Mouse (Mus musculus) intestine, postnatal 0 days (tissue): ENCODE measurements around the gene Gria2. TPM values are rescaled to one million over a fixed set of nuclear protein-coding genes. Genes with fewer than 3 reads are reported as not detected.

ENCODE experiments used
- ATAC-seq: fragments of 200-750 bp; cut with Nextera tagmentation; 2 replicates; pipeline ENCODE4 v1.8.0; 2017; ENCODE audit warnings: mild to moderate bottlenecking, moderate TSS enrichment, moderate library complexity
- H3K27ac ChIP-seq: fragments of 300-500 bp; sonication (generic); 2 replicates; pipeline ENCODE4 v1.5.1; 2014; ENCODE audit warnings: mild to moderate bottlenecking, low read depth, low read length, moderate library complexity
- H3K27me3 ChIP-seq: fragments of 300-500 bp; sonication (generic); replicated peaks from 2 replicates; pipeline ENCODE4 v1.6.1; 2014; ENCODE audit warnings: low read length, mixed read lengths; ENCODE audit not compliant: control insufficient read depth, insufficient read depth
- H3K36me3 ChIP-seq: fragments of 300-500 bp; sonication (generic); 2 replicates; pipeline ENCODE4 v1.6.1; 2014; ENCODE audit warnings: mild to moderate bottlenecking, moderate library complexity; ENCODE audit not compliant: control insufficient read depth, insufficient read depth
- H3K4me1 ChIP-seq: fragments of 300-500 bp; sonication (generic); replicated peaks from 2 replicates; pipeline ENCODE4 v1.6.1; 2014; ENCODE audit warnings: antibody characterized with exemption, low read length, mixed read lengths; ENCODE audit not compliant: control insufficient read depth, insufficient read depth
- H3K4me2 ChIP-seq: fragments of 300-500 bp; sonication (generic); replicated peaks from 2 replicates; pipeline ENCODE4 v1.6.1; 2014; ENCODE audit warnings: low read depth, mild to moderate bottlenecking, moderate library complexity
- H3K4me3 ChIP-seq: fragments of 300-500 bp; sonication (generic); 2 replicates; pipeline ENCODE4 v1.5.1; 2014; ENCODE audit warnings: low read depth, low read length
- H3K9ac ChIP-seq: fragments of 300-500 bp; sonication (generic); 2 replicates; pipeline ENCODE4 v1.6.1; 2014; ENCODE audit warnings: mild to moderate bottlenecking, low read depth, low read length
- H3K9me3 ChIP-seq: fragments of 300-500 bp; sonication (generic); 2 replicates; pipeline ENCODE4 v1.6.1; 2016; ENCODE audit warnings: mixed run types; ENCODE audit not compliant: control insufficient read depth
- CTCF ChIP-seq: sonication (generic); IDR thresholded peaks from 2 replicates; pipeline ENCODE4 v1.5.1; 2016; ENCODE audit warnings: low read depth, mild to moderate bottlenecking, control low read depth, antibody characterized with exemption, moderate library complexity
- WGBS: fragments of 180-500 bp; shearing (Covaris S2); extraction: QIAGEN DNeasy Blood & Tissue Kit; methylation state at CpG from one replicate; pipeline ENCODE4 v1.1.7; 2014; 5-methylcytosine and 5-hydroxymethylcytosine counted together
- polyA plus RNA-seq: library from polyadenylated mRNA; unstranded; fragments of >200 nt; fragmentation: Nextera tagmentation; extraction: Ambion mirVana; gene quantifications from 2 replicates; pipeline ENCODE4 v1.2.1, GENCODE M21; 2015

Gene Gria2
- polyA plus RNA-seq, 1 experiment from 2014 or later: 0.76 TPM

DNA sequence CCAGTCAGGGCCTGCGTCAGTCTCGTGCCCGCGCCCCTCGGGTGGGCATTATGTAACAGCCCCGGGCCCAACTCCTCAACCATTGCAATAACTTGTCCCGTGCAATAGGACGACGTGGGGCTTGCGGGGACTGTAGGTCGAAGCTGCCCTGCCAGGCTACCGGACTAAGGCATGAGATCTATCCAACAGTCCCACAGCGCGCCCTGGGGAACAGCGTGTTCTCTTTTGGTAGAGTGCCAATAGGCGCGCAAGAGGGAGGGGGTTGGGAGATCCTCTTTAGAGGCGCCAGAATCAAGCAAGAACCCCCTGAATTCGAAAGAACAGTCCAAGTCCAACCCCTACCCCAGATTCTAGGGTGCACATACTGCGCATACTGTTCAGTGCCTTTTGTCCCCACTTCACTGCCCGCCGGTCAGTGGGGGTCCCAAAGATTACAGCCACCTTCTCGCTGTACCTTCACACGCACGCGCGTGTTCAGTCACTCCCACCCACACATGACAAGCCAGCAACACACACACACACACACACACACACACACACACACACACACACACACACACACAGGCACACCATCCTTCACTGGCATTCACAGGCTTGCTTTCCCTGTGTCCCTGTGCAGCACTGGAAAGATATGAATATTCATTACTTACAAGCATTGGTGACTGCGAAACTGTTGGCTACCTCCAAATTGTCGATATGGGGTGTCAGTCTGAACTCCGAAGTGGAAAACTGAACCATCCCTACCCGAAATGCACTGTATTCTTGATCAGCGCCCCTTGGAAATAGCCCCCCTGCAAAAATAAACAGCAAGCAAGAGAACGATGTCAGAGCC is 1.4 kb downstream of the Gria2 start:
- no peak overlapping the region for H3K27ac ChIP-seq
- peak; percentile 50 for TF ChIP-seq CTCF
- WGBS: 15% methylated on average over 33 of the region's 33 CpGs
- H3K27me3 ChIP-seq: peaks cover 27% of the 10 kb centered on the region
- ATAC-seq: no peak
- no peaks in the 10 kb centered on the region for H3K36me3 ChIP-seq
- no peak overlapping the region for H3K9ac ChIP-seq
- peak overlapping the region; percentile 55 for H3K4me2 ChIP-seq
- peak overlapping the region; percentile 26 for H3K4me3 ChIP-seq
- H3K4me1 ChIP-seq: no peaks in the 10 kb centered on the region; the same call in 1 of the 2 replicates
- H3K9me3 ChIP-seq: no peaks in the 10 kb centered on the region

DNA sequence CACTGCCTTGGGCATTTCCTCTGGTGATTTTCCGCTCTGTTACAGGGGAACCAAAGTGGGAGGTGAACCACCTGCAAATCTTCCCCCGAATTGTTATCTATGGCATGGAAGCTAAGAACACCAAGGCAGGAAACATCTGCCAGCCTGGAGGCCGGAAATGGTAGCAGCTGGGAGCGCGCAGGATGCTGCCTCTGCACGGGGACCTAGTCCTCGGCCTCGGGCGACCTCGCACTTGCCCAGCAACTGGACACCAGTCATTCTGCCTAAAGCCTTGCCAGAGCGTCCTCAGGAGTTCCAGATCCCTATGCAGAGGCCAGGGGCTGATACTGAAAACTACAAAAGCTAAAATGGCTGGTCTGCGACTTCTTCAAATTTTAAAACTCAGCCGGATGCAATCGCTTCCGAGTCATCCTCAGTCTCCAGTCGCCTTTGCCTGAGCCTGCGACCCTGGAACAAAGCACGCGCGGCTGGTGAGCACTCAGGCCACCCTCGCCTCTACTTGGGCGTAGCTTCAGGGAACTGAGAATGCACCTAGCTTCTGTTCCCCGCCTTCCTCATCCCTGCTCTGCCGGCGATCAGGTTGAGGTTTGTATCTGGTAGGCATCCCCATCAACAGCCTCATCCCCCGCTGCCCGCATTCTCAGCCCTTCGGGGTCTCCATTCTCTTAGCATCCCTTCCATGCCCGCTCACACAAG is 2.2 kb downstream of the Gria2 start:
- Histone ChIP-seq H3K9me3 (no peaks in the 10 kb centered on the region), H3K4me2 (peak overlapping the region; percentile 55), H3K27ac (no peak overlapping the region), H3K4me3 (peak overlapping the region; percentile 26), H3K36me3 (no peaks in the 10 kb centered on the region), H3K27me3 (peaks cover 27% of the 10 kb centered on the region), H3K4me1 (no peaks in the 10 kb centered on the region; the same call in 1 of the 2 replicates), H3K9ac (no peak overlapping the region)
- TF ChIP-seq CTCF: no peak
- WGBS: 13% methylated on average over 29 of the region's 29 CpGs
- ATAC-seq: no peak

DNA sequence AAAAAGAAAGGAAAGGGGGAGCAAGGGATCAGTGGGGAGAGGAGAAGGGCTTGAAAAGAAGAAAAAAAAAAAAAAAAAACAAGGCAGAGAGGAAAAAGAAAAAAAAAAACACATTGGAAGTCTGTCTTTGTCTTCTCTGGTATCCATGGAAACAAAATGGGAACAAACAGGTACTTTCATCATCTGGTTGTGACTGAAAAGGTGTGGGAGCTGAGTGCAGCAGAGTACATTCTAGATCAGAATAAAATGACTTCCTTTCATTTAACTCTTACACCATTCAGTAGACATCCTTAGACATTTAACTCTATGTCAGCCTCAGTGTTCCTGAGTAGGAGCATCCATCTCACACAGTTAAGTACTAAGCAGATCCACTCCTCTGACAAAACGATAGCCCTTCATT is 4.7 kb downstream of the Gria2 start:
- ATAC-seq: no peak

DNA sequence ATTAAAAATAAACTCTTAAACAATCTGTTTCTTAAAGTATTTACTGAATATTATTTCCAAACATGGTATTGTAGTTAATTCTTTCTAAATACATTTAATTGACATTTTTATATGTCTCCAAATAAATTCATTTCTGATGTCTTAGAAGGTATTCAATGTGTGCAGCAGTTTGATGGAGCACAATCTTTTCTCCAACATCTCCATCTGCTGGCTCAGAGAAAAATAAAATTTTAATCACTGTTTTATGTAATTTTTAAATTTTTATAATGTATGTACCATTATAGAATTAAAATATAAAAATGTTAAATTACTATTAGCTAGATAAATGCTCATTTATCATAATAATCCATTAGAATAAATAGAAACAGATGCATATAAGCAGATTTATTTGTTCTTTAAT is 5.9 kb downstream of the Gria2 start:
- no peak overlapping the region for H3K4me3 ChIP-seq
- H3K27me3 ChIP-seq: peaks cover 17% of the 10 kb centered on the region
- H3K9me3 ChIP-seq: no peaks in the 10 kb centered on the region
- H3K36me3 ChIP-seq: no peaks in the 10 kb centered on the region
- no peak for ATAC-seq
- no peak overlapping the region for H3K4me2 ChIP-seq
- no peak overlapping the region for H3K9ac ChIP-seq
- no peaks in the 10 kb centered on the region for H3K4me1 ChIP-seq
- peak; percentile 23; the same call in 1 of the 2 replicates for TF ChIP-seq CTCF
- no peak overlapping the region for H3K27ac ChIP-seq

More for the DNA sequence above, 4.7 kb downstream of the Gria2 start:
- no peaks in the 10 kb centered on the region for H3K9me3 ChIP-seq
- H3K4me1 ChIP-seq: no peaks in the 10 kb centered on the region; the same call in 1 of the 2 replicates
- no peak overlapping the region for H3K4me3 ChIP-seq
- no peaks in the 10 kb centered on the region for H3K36me3 ChIP-seq
- peaks cover 27% of the 10 kb centered on the region for H3K27me3 ChIP-seq
- H3K27ac ChIP-seq: no peak overlapping the region
- no peak overlapping the region for H3K9ac ChIP-seq
- no peak for TF ChIP-seq CTCF
- WGBS: 67% methylated on average over 1 of the region's 1 CpGs
- no peak overlapping the region for H3K4me2 ChIP-seq

DNA sequence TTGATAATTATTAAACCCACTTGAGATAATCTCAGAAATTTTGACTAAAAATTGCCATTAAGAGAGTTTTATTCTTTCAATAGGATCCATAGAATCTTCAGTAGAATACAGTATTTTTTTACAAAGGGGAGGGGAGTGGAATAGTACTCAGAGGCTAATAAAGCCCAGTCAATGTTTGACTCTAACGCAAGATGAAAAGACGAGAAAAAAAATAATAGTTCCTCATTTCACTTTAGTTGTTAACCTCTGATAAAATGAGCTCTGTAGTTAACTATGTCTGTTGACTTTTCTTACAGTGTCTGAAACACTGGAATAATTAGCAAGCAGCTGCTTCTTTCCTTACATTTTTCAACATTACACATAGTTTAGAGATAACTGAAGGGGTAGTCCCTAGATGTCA is 7.4 kb downstream of the Gria2 start:
- no peak for ATAC-seq
- Histone ChIP-seq H3K27ac (no peak overlapping the region), H3K4me1 (no peaks in the 10 kb centered on the region), H3K4me3 (no peak overlapping the region), H3K36me3 (no peaks in the 10 kb centered on the region), H3K27me3 (peaks cover 3% of the 10 kb centered on the region; the same call in 1 of the 2 replicates), H3K9me3 (no peaks in the 10 kb centered on the region), H3K9ac (no peak overlapping the region), H3K4me2 (no peak overlapping the region)
- 51% methylated on average over 2 of the region's 2 CpGs for WGBS
- TF ChIP-seq CTCF: no peak

DNA sequence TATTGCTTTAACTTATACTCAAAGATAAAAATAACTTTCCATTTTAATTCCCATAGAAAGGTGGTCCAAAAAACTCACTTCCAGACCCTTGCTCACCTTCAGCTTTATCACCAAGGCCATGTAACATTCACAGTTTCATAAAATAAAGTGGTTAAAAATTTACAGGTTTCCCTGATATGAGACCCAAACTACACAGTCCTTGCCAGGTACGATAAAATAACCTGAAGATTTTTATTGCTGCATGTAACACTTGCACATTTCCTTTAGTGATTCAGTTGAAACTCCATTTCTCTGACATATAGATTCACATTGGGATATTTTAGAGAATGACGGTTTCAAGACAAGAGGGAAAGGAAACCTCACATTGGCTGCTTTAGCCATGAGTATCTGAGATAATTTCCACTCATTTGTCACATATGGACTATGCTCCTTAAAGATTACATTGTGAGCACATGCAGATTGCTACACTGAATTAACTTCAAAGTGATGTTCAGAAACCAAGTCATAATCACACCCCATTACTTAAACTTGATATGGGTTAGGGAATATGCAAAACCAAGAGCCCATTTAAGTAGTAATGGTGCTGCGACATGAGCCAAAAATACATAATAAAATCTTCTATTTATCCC is 15.4 kb downstream of the Gria2 start:
- Histone ChIP-seq H3K27me3 (no peaks in the 10 kb centered on the region), H3K4me1 (no peaks in the 10 kb centered on the region; the same call in 1 of the 2 replicates), H3K9me3 (no peaks in the 10 kb centered on the region), H3K27ac (no peak overlapping the region), H3K4me3 (no peak overlapping the region), H3K36me3 (no peaks in the 10 kb centered on the region), H3K4me2 (peak overlapping the region; percentile 17; the same call in 1 of the 2 replicates), H3K9ac (no peak overlapping the region)
- peak; percentile 94 for ATAC-seq
- WGBS: 38% methylated on average over 3 of the region's 3 CpGs
- TF ChIP-seq CTCF: no peak
